ENCODE assay signal across 8 mouse cellular contexts in the genomic region with DNA sequence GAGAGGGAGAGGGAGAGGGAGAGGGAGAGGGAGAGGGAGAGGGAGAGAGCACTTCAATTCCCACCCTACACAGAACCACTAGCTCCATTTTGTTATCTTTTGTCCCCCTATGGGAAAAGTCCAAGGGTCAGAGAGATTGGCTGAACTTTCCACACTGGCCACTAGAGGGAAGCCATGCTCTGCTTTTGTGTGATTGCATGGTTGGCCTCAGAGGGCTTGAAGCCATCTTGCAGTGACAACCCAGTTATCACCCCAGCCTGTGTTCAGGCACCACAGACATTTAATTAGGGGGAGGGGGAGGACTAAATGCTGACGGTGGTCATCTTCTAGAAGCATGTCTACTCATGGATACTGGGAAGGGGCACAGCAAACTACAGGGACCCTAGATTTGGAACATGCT.
DNase-seq lines count a peak whose midpoint lies in the region; ATAC-seq lines count a peak whose summit lies in the region.

No protein-coding gene starts in this region.

- H3K9ac ChIP-seq in intestine, embryonic 14.5 days (ENCODE audit: low read length) = no peak overlapping the region

- peak; percentile 33 for DNase-seq in WW6 (ENCODE audit: low read depth, low spot score)
- DNase-seq in cerebellum, adult 8-10 months = peak; percentile 83
- peak; percentile 56 to 79 for DNase-seq in frontal cortex, postnatal 36 days (ENCODE audit: low spot score in 2 of 2)
- DNase-seq in intestine, embryonic 14.5 days (ENCODE audit: low spot score) = peak; percentile 82
- DNase-seq in left cerebral cortex, postnatal 10 days (ENCODE audit: extremely low spot score in 1 of 2, low spot score in 2 of 2) = peak; percentile 52 to 69
- DNase-seq in right cerebral cortex, adult 18-20 months = peak; percentile 61
- peak; percentile 55 to 72 for DNase-seq in urinary bladder, postnatal 4 days (ENCODE audit: low spot score in 2 of 2)

- H3K4me1 ChIP-seq in intestine, embryonic 14.5 days (replicated peaks; ENCODE audit: control insufficient read depth, insufficient read depth, low read length) = no peaks in the 10 kb centered on the region

- WGBS in intestine, embryonic 14.5 days = 0% methylated on average over 1 of the region's 1 CpGs

- no peak overlapping the region for H3K4me3 ChIP-seq in intestine, embryonic 14.5 days (ENCODE audit: low read depth, low read length)

- 0 out of 2 replicates have a peak, but pooled peaks have one; percentile 54 for ATAC-seq in intestine, embryonic 14.5 days (replicated peaks; ENCODE audit: low FRiP score, low TSS enrichment, low read depth)
- peak; percentile 98 for ATAC-seq in megakaryocyte-erythroid progenitor cell, adult 5-6 weeks (replicated peaks; ENCODE audit: low FRiP score, low TSS enrichment, poor library complexity, severe bottlenecking)

- H3K27me3 ChIP-seq in intestine, embryonic 14.5 days (replicated peaks; ENCODE audit: control insufficient read depth, insufficient read depth, low read length) = no peaks in the 10 kb centered on the region

- no peak overlapping the region for H3K27ac ChIP-seq in intestine, embryonic 14.5 days (ENCODE audit: low read depth)

- intact Hi-C loops in left cerebral cortex, postnatal 10 days (cut with DNase I) = loop anchor here (5.0 kb wide), 1 partner anchor 120 kb away; no protein-coding TSS in a partner anchor

- no peak overlapping the region for H3K4me2 ChIP-seq in intestine, embryonic 14.5 days (ENCODE audit: low read length)

- 0 out of 2 replicates have a peak, but pooled peaks cover 5% of the 10 kb centered on the region for H3K9me3 ChIP-seq in intestine, embryonic 14.5 days (ENCODE audit: control insufficient read depth, low read length)

- no peaks in the 10 kb centered on the region for H3K36me3 ChIP-seq in intestine, embryonic 14.5 days (ENCODE audit: control insufficient read depth, insufficient read depth, low read length)

Comparison
In these comparisons a context has a peak if more than half of its experiments do, and no peak if none do; other contexts are left out.
1. DNase-seq: peak in every context shown above with its lines; median percentile 83 in cerebellum, adult 8-10 months; 82 in intestine, embryonic 14.5 days; 68 in frontal cortex, postnatal 36 days; 64 in urinary bladder, postnatal 4 days; 61 in right cerebral cortex, adult 18-20 months; 60 in left cerebral cortex, postnatal 10 days; 33 in WW6.